Mouse (Mus musculus) embryonic facial prominence, embryonic 12.5 days (tissue): ENCODE measurements around the gene Hagh. TPM values are rescaled to one million over a fixed set of nuclear protein-coding genes. Genes with fewer than 3 reads are reported as not detected.
A peak's percentile ranks its signal among the peaks of the same experiment; 100 is the strongest.

Source experiments
- ATAC-seq: fragments of 200-750 bp; cut with Nextera tagmentation; 2 replicates; pipeline ENCODE4 v1.8.0; 2017; ENCODE audit not compliant: insufficient number of reproducible peaks, insufficient read depth, low FRiP score, low TSS enrichment
- H3K27ac ChIP-seq: fragments of 300-500 bp; sonication (generic); 2 replicates; pipeline ENCODE4 v1.5.1; 2016; ENCODE audit warnings: mild to moderate bottlenecking
- H3K27me3 ChIP-seq: fragments of 300-500 bp; sonication (generic); 2 replicates; pipeline ENCODE4 v1.6.1; 2016; ENCODE audit warnings: mild to moderate bottlenecking, moderate library complexity
- H3K36me3 ChIP-seq: fragments of 300-500 bp; sonication (generic); 2 replicates; pipeline ENCODE4 v1.6.1; 2016; ENCODE audit warnings: mild to moderate bottlenecking
- H3K4me1 ChIP-seq: fragments of 300-500 bp; sonication (generic); 2 replicates; pipeline ENCODE4 v1.6.1; 2016
- H3K4me2 ChIP-seq: fragments of 300-500 bp; sonication (generic); replicated peaks from 2 replicates; pipeline ENCODE4 v1.6.1; 2016; ENCODE audit warnings: mild to moderate bottlenecking, moderate library complexity
- H3K4me3 ChIP-seq: fragments of 300-500 bp; sonication (generic); 2 replicates; pipeline ENCODE4 v1.5.1; 2016; ENCODE audit warnings: mild to moderate bottlenecking
- H3K9ac ChIP-seq: fragments of 300-500 bp; sonication (generic); 2 replicates; pipeline ENCODE4 v1.6.1; 2016; ENCODE audit warnings: mild to moderate bottlenecking, moderate library complexity
- H3K9me3 ChIP-seq: fragments of 300-500 bp; sonication (generic); 2 replicates; pipeline ENCODE4 v1.6.1; 2016; ENCODE audit warnings: mild to moderate bottlenecking, moderate library complexity
- WGBS: fragments of 180-500 bp; shearing (Covaris S2); methylation state at CpG from one replicate; pipeline ENCODE4 v1.1.7; 2016; 5-methylcytosine and 5-hydroxymethylcytosine counted together
- polyA plus RNA-seq: library from polyadenylated mRNA; unstranded; fragments of >200 nt; fragmentation: Nextera tagmentation; extraction: Ambion mirVana; gene quantifications from 2 replicates; pipeline ENCODE4 v1.2.1, GENCODE M21; 2016

The Hagh gene
- polyA plus RNA-seq, 1 experiment from 2014 or later: 26.1 TPM

DNA sequence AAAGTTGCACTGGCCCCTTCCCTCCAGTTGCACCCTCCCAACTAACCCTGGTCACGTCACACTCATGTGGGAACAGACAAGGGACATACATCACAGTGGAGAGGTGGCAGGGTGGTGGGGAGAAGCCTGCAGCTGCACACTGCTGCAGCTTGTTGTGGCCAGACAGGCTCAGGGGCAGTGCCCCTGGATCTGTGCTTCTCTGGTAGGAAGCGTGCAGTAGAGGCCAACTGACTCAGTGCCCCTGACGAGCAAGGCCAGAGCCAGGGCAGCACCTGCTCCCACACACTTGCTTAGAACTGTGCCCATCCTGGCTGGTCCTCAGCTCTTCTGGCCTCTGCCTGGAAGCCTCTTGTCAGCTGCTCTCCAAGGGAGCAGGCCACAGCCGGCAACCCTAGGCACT, 57.7 kb downstream of the Hagh start:
- H3K36me3 ChIP-seq: peaks cover 67% of the 10 kb centered on the region
- peak overlapping the region; percentile 86 for H3K4me3 ChIP-seq
- WGBS: 79% methylated on average over 4 of the region's 4 CpGs
- ATAC-seq: no peak
- no peaks in the 10 kb centered on the region for H3K9me3 ChIP-seq
- peaks cover 25% of the 10 kb centered on the region for H3K4me1 ChIP-seq
- H3K4me2 ChIP-seq: peak overlapping the region; percentile 98; the same call in 1 of the 2 replicates
- no peak overlapping the region for H3K9ac ChIP-seq
- H3K27ac ChIP-seq: no peak overlapping the region
- no peaks in the 10 kb centered on the region for H3K27me3 ChIP-seq

DNA sequence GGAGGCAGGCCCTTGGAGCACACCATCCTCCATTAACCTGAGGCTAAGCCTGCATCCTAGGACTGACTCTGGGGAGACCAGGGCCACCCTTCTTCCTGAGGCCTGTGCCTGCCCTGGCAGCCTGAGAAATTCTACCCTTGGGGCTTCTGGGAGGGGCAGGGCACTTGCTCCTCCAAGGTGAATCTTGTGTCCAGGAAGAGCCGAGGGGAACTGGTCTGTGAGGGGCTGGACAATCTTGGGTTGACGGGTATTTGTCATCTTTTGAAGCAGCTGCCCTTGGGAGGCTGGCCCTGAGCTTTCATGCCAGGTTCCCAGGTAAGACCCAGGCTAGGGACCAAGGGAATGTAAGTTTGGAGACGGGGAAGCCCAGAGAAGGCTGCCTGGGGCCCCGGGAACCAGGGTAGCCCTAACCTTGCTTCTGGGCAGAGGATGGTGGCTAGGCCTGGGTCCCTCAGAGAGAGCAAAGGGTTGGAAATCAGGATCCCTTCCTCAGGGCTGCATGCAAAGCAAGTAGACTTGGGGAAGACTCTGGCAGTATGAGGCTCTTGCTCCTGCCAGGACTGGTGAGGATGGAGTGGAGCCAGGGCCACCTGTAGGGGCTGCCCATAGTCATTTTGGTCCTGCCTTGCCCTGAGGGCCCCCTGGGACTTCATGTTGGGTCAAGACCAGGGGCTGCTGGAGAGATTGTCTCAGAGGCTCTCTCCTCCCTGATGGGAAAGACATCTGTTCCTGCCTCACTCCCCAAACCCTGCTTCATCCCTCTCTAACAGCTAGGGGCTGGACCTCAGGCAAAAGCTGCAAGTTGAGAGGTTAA, 58.3 kb downstream of the Hagh start:
- no peak overlapping the region for H3K9ac ChIP-seq
- H3K27ac ChIP-seq: no peak overlapping the region
- H3K36me3 ChIP-seq: peaks cover 67% of the 10 kb centered on the region
- H3K9me3 ChIP-seq: no peaks in the 10 kb centered on the region
- WGBS: 77% methylated on average over 4 of the region's 4 CpGs
- H3K4me1 ChIP-seq: peaks cover 25% of the 10 kb centered on the region
- no peak overlapping the region for H3K4me3 ChIP-seq
- ATAC-seq: no peak
- H3K27me3 ChIP-seq: no peaks in the 10 kb centered on the region
- no peak overlapping the region for H3K4me2 ChIP-seq

DNA sequence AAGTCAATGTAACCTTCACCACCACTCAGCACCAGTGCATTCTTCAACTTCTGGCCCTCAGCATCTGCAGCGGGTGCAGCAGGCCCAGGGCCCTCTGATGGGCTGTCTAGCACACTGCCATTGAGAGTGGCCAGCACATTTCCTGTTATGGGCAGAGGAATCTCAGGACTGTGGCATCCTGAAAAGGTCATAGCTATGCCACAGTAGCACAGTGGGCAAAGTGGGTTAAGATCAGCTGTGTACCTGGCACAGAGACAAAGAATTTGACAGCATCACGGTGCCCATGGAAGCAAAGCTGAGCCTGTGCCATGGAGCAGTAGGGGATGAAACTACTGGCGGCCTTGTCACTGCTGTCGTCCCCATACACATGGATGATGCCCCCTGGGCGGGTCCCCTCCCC, 59.2 kb downstream of the Hagh start:
- Histone ChIP-seq H3K4me2 (no peak overlapping the region), H3K4me1 (peaks cover 19% of the 10 kb centered on the region), H3K9ac (no peak overlapping the region), H3K4me3 (no peak overlapping the region), H3K27ac (0 out of 2 replicates have a peak overlapping the region, but pooled peaks have one; percentile 2), H3K27me3 (no peaks in the 10 kb centered on the region), H3K9me3 (no peaks in the 10 kb centered on the region), H3K36me3 (peaks cover 73% of the 10 kb centered on the region)
- ATAC-seq: no peak
- WGBS: 90% methylated on average over 5 of the region's 5 CpGs

DNA sequence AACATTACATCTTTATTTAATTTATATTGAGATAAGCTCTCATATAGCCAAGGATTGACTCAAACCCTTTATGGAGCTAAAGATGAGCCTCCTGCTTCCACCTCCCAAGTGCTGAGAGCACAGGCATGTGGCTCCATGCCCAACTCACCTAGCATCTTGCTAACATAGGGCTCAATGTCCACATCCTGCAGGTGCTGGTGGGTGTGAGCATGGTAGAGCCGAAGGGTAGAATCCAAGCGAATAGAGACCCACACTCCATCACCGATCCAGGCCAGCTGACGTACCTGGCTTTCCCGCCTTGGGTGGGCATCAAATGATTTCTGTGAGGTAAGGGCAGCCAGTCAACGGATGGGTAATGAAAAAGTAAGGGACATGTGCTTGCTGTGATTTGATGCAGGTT, 60.1 kb downstream of the Hagh start:
- ATAC-seq: no peak
- H3K9ac ChIP-seq: no peak overlapping the region
- WGBS: 94% methylated on average over 6 of the region's 6 CpGs

DNA sequence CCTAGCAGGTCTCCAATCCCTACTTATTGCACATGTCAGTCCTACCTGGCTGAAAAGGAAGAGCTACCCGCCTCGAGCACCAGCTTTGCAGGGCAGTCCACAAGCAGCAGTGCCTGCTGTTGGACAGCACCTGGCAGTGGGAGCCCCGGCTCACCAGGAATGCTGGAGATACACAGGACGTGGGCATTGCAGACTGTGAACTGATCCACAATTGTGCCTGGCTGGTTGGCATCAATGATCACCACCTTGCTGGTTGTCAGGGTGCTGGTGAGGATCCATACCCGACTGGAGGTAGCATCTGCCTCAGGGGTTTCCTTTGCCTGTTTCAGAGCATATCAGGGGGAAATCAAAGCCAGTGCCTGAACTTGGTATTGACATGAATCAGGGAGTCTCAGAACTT, 62.2 kb downstream of the Hagh start:
- no peaks in the 10 kb centered on the region for H3K9me3 ChIP-seq
- peaks cover 5% of the 10 kb centered on the region for H3K4me1 ChIP-seq
- H3K27ac ChIP-seq: no peak overlapping the region
- H3K36me3 ChIP-seq: peaks cover 99% of the 10 kb centered on the region
- WGBS: 92% methylated on average over 5 of the region's 5 CpGs
- no peaks in the 10 kb centered on the region for H3K27me3 ChIP-seq
- H3K9ac ChIP-seq: no peak overlapping the region
- no peak overlapping the region for H3K4me3 ChIP-seq
- ATAC-seq: no peak
- no peak overlapping the region for H3K4me2 ChIP-seq

More for the DNA sequence above, 60.1 kb downstream of the Hagh start:
- Histone ChIP-seq H3K27ac (no peak overlapping the region), H3K27me3 (no peaks in the 10 kb centered on the region), H3K9me3 (no peaks in the 10 kb centered on the region), H3K36me3 (peaks cover 82% of the 10 kb centered on the region), H3K4me3 (no peak overlapping the region), H3K4me1 (peaks cover 16% of the 10 kb centered on the region), H3K4me2 (no peak overlapping the region)

DNA sequence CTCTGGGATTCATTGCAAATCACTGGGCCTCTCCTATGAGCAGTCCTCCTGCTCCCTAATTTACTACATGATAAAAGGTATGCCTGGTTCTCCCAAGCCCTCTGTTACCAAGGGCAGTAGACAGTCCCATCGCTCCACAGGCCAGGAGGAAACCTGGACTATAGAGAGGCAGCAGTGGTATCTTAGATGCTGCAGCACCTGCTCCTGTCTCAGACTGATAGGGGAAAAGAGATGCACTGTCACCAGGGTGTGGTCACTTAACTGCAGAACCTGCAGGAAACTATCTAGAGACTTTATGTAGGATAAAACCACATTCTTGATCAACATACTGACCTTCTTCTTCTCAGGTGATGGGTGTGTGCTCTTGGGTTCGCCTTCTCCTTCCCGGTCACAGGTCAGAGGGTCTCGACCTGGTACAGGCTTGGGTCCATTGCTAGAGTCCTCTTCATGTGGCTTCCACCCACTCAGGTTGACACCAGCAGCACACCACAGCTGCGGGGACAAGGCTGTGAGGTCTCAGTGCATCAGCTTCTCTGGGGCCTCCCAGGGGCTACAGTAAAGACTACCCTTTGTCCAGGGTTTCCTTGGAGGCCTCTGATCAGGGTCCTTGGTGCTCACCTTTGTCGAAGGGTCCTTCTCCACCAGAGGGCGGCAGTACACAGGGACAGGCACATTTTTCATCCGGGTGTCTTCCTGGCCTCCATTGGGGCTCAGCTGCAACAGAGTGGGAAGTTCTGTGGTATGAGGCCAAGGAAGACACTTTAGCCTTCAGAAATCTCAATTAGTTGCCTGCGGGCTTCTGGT, 62.9 kb downstream of the Hagh start:
- 65% methylated on average over 9 of the region's 9 CpGs for WGBS
- Histone ChIP-seq H3K4me2 (no peak overlapping the region), H3K9me3 (no peaks in the 10 kb centered on the region)

DNA sequence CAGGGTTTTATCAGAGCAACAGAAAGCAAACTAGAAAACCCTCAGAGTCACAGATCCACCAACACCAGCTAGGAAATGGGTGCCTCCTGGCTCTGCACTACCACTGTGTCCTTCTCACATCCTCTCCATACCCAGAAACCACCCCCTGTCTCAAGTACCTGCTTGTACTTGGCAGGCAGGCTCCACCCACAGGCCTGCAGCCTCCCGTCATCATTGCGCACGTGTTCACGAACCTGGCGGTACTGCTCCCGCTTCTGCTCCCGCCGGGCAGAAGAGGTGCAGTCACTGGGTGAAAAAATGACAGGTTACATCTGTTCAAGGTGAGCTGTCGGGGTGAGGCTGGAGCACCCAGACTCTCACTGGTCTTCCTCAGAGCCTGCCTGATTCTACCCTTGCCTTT, 63.8 kb downstream of the Hagh start:
- WGBS: 93% methylated on average over 9 of the region's 9 CpGs
- no peaks in the 10 kb centered on the region for H3K4me1 ChIP-seq

More for the DNA sequence above, 62.9 kb downstream of the Hagh start:
- no peaks in the 10 kb centered on the region for H3K4me1 ChIP-seq
- H3K36me3 ChIP-seq: peaks cover 99% of the 10 kb centered on the region
- no peak overlapping the region for H3K4me3 ChIP-seq
- H3K27me3 ChIP-seq: no peaks in the 10 kb centered on the region
- no peak overlapping the region for H3K9ac ChIP-seq
- no peak overlapping the region for H3K27ac ChIP-seq
- no peak for ATAC-seq

DNA sequence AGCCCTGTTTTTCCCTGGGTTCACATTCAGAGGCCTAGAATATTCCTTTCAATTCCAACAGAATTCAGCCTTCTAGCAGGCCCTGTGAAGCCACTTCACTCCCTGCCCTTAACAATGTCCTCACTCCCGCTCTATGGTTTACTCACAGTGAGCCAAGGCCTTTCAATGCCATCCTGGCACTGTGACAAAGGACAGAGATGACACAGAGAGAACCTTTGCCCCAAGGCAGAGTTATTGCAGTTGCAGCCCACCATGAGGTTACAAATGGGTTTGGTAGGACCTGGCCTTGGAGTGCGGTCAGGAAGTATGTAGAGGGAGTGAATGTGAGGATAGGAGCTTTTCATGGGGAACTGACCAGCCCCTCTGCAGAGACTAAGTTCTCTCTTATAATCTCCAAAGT, 67.6 kb downstream of the Hagh start:
- Histone ChIP-seq H3K27me3 (no peaks in the 10 kb centered on the region), H3K4me1 (no peaks in the 10 kb centered on the region), H3K4me3 (no peak overlapping the region), H3K27ac (no peak overlapping the region), H3K4me2 (no peak overlapping the region), H3K9ac (no peak overlapping the region), H3K36me3 (peaks cover 96% of the 10 kb centered on the region), H3K9me3 (no peaks in the 10 kb centered on the region)
- no peak for ATAC-seq
- WGBS: 95% methylated on average over 2 of the region's 2 CpGs

More for the DNA sequence above, 63.8 kb downstream of the Hagh start:
- Histone ChIP-seq H3K27me3 (no peaks in the 10 kb centered on the region), H3K9ac (no peak overlapping the region), H3K36me3 (peaks cover 99% of the 10 kb centered on the region), H3K9me3 (no peaks in the 10 kb centered on the region), H3K4me3 (no peak overlapping the region), H3K27ac (no peak overlapping the region), H3K4me2 (no peak overlapping the region)
- no peak for ATAC-seq

DNA sequence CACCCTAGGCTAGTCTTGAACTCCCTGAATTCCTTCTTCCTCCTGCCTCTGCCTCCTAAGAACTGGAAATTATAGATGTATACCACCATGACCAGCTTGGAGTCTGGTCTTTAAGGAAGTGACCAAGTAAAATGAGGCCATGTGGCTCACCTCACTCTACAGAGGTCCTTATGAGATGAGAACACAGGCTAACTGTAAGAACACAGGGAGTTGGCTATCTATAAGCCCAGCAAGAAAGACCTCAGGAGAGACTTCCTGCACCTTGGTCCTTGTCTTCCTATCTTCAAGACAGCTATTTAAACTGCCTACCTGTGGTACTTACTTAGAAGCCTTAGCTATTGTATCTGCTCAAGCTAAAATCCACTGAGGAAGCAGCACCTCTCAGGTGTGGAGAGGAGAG, 74.0 kb downstream of the Hagh start:
- ATAC-seq: no peak
- Histone ChIP-seq H3K9ac (no peak overlapping the region), H3K4me1 (no peaks in the 10 kb centered on the region), H3K4me3 (no peak overlapping the region), H3K4me2 (no peak overlapping the region), H3K36me3 (peaks cover 94% of the 10 kb centered on the region), H3K27me3 (no peaks in the 10 kb centered on the region), H3K27ac (no peak overlapping the region), H3K9me3 (no peaks in the 10 kb centered on the region)

Other genes starting within 250 kb of the Hagh start
- gene Tsc2, start 207.5 kb upstream of the Hagh start, polyA plus RNA-seq: 72.8 and 82.0 TPM in 2 replicates
- 26.2 and 26.9 TPM in 2 replicates for gene Nthl1, start 207.5 kb upstream of the Hagh start, polyA plus RNA-seq
- gene Slc9a3r2, start 189.8 kb upstream of the Hagh start, polyA plus RNA-seq: 59.6 and 60.6 TPM in 2 replicates
- gene Npw, start 181.7 kb upstream of the Hagh start, polyA plus RNA-seq: 0.35 and 0.76 TPM in 2 replicates
- 23.5 and 25.4 TPM in 2 replicates for gene Zfp598, start 170.5 kb upstream of the Hagh start, polyA plus RNA-seq
- gene Syngr3, start 150.2 kb upstream of the Hagh start, polyA plus RNA-seq: 8.4 and 10.5 TPM in 2 replicates
- 47.9 and 48.0 TPM in 2 replicates for gene Gfer, start 144.0 kb upstream of the Hagh start, polyA plus RNA-seq
- 3.0 and 5.5 TPM in 2 replicates for gene Noxo1, start 143.9 kb upstream of the Hagh start, polyA plus RNA-seq
- gene Tbl3, start 132.5 kb upstream of the Hagh start, polyA plus RNA-seq: 93.9 and 94.2 TPM in 2 replicates
- gene Rnf151, start 122.1 kb upstream of the Hagh start, polyA plus RNA-seq: 0.22 TPM in 1 of 2 replicates, not detected in the other
- 1,116 and 1,117 TPM in 2 replicates for gene Rps2, start 122.0 kb upstream of the Hagh start, polyA plus RNA-seq
- gene Ndufb10, start 115.7 kb upstream of the Hagh start, polyA plus RNA-seq: 209 and 223 TPM in 2 replicates
- not detected in 2 replicates for gene Rpl3l, start 112.3 kb upstream of the Hagh start, polyA plus RNA-seq
- 23.6 and 25.6 TPM in 2 replicates for gene Msrb1, start 103.5 kb upstream of the Hagh start, polyA plus RNA-seq
- gene Hs3st6, start 87.2 kb upstream of the Hagh start, polyA plus RNA-seq: 9.2 and 10.7 TPM in 2 replicates
- not detected in 2 replicates for gene Meiob, start 35.9 kb upstream of the Hagh start, polyA plus RNA-seq
- 21.3 and 23.2 TPM in 2 replicates for gene Fahd1, start 10.2 kb downstream of the Hagh start, polyA plus RNA-seq
- 0.22 and 0.28 TPM in 2 replicates for gene Igfals, start 25.9 kb downstream of the Hagh start, polyA plus RNA-seq
- gene Nubp2, start 46.2 kb downstream of the Hagh start, polyA plus RNA-seq: 49.7 and 53.6 TPM in 2 replicates
- gene Spsb3, start 46.5 kb downstream of the Hagh start, polyA plus RNA-seq: 43.3 and 43.8 TPM in 2 replicates
- gene Eme2, start 54.9 kb downstream of the Hagh start, polyA plus RNA-seq: 38.7 and 42.4 TPM in 2 replicates
- gene Mrps34, start 55.0 kb downstream of the Hagh start, polyA plus RNA-seq: 99.6 and 107 TPM in 2 replicates
- gene Nme3, start 56.4 kb downstream of the Hagh start, polyA plus RNA-seq: 44.8 and 46.1 TPM in 2 replicates
- 55.8 and 59.5 TPM in 2 replicates for gene Mapk8ip3, start 96.8 kb downstream of the Hagh start, polyA plus RNA-seq
- gene Jpt2, start 120.5 kb downstream of the Hagh start, polyA plus RNA-seq: 270 and 277 TPM in 2 replicates
- gene Cramp1l, start 175.6 kb downstream of the Hagh start, polyA plus RNA-seq: 10.5 and 12.0 TPM in 2 replicates
- 29.0 and 29.8 TPM in 2 replicates for gene Ift140, start 175.9 kb downstream of the Hagh start, polyA plus RNA-seq
- gene Tmem204, start 243.4 kb downstream of the Hagh start, polyA plus RNA-seq: 13.2 and 15.5 TPM in 2 replicates